Mouse (Mus musculus): ENCODE results near the gene Tnfsf15.

Gene Tnfsf15

GRCm38 (mm10) chr4:63683056-63683455, 61.9 kb downstream of the Tnfsf15 start:
- no peak for DNase-seq

GRCm38 (mm10) chr4:63682441-63682840, 62.5 kb downstream of the Tnfsf15 start:
- no peak for DNase-seq

GRCm38 (mm10) chr4:63681557-63681956, 63.4 kb downstream of the Tnfsf15 start:
- DNase-seq, result no peak

Measured in cerebellum, postnatal 14 days (tissue).